ENCODE assay signal across 7 mouse cellular contexts in the genomic region with DNA sequence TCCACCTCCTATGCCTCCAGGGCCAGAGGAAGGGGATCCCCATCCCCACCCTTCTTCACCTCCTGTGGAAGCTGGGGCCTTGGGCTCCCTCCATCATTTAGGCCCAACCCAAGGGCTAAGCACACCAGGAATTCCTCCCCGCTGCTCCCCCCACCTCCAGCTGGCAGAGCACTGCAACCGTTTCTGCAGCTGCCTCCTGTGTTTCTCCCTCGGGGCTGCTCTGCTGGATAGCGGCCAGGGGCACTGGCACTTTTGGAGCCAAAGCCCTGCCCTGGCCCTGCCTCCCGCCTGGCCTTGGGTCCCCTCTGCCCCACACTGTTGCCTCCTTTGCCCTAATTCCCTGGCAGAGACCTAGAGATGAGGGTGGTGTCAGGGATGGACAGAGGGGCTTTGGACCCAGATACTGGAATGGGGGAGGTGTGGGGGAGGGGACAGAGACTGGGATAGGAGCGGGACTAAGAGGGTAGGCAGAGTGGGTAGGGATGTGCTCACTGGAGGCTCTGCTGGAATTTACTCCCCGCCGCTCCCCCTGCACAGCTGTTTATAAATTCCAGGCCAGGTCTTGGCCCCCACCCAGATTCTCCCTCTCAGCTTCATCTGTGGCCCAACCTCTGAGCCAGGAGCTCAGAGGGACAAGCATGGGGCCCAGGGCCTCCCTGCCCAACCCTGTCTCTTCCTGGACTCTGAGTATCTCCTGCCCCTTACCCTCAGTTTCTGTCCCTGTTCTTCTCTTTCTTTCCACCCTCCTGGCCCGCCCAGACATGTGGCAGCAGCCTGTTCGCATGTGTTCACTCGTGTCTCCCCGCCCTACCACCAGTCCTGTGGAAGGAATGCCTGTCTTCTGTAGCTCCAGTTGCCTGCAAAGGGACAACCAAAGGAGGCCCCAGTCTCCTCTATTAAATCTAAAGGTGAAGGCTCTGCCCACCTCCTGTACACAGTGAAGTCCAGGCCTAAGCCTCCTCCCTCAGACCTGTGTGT. TPM values are rescaled to one million over a fixed set of nuclear protein-coding genes. Genes with fewer than 3 reads are reported as not detected.
A peak's percentile ranks its signal among the peaks of the same experiment; 100 is the strongest.
DNase-seq lines count a peak whose midpoint lies in the region; ATAC-seq and TF ChIP-seq lines count a peak whose summit lies in the region.

No protein-coding gene starts in this region.

- no peaks in the 10 kb centered on the region for H3K9me3 ChIP-seq in intestine, embryonic 16.5 days (ENCODE audit: control insufficient read depth, low read length)

- WGBS in intestine, embryonic 16.5 days, result 28% methylated on average over 12 of the region's 12 CpGs
- WGBS in liver, adult 2 months, result 72% methylated on average over 12 of the region's 12 CpGs

- peaks cover 29% of the 10 kb centered on the region for H3K4me1 ChIP-seq in intestine, embryonic 16.5 days (ENCODE audit: control insufficient read depth, insufficient read depth, low read length)
- H3K4me1 ChIP-seq in liver, adult 2 months (ENCODE audit: control insufficient read depth, insufficient read depth, low read length), result no peaks in the 10 kb centered on the region

- in situ Hi-C loops in Patski (cut with MboI; ENCODE audit: low pct_unique_long_range_greater_than_20kb), result no loop called here

- no peak overlapping the region for H3K4me3 ChIP-seq in intestine, embryonic 16.5 days (ENCODE audit: low read length)
- no peak overlapping the region for H3K4me3 ChIP-seq in liver, adult 2 months (ENCODE audit: insufficient read depth, low read depth, low read length)

- peak overlapping the region; percentile 82 for H3K27ac ChIP-seq in intestine, embryonic 16.5 days (ENCODE audit: low read length)
- 0 out of 2 replicates have a peak overlapping the region, but pooled peaks have one; percentile 17 for H3K27ac ChIP-seq in liver, adult 2 months (replicated peaks; ENCODE audit: insufficient read depth, low read depth, low read length)

- peak overlapping the region; percentile 30 for H3K9ac ChIP-seq in intestine, embryonic 16.5 days (ENCODE audit: low read depth, low read length)
- no peak overlapping the region; the same call in 1 of the 2 replicates for H3K9ac ChIP-seq in liver, adult 2 months (ENCODE audit: low read depth, low read length)

- DNase-seq in Patski (ENCODE audit: low read depth, low spot score), result peak; percentile 61
- peak; percentile 87 for DNase-seq in adrenal gland, postnatal 25 days
- peak; percentile 91 to 94 for DNase-seq in gastrocnemius, postnatal 36 days
- no peak for DNase-seq in liver, adult 2 months (ENCODE audit: extremely low read depth, low read depth, low spot score)
- DNase-seq in ovary, adult 18-20 months (ENCODE audit: low spot score), result peak; percentile 94
- no peak for DNase-seq in thymus, adult 18-20 months

- TF ChIP-seq CTCF in Patski (IDR thresholded peaks at IDR 0.05), result no peak
- no peak for TF ChIP-seq CTCF in liver, adult 2 months (IDR thresholded peaks at IDR 0.05; ENCODE audit: low read depth, low read length)

- H3K27me3 ChIP-seq in Patski, result no peaks in the 10 kb centered on the region
- H3K27me3 ChIP-seq in intestine, embryonic 16.5 days (replicated peaks; ENCODE audit: control insufficient read depth, insufficient read depth, low read length), result no peaks in the 10 kb centered on the region
- H3K27me3 ChIP-seq in liver, adult 2 months (ENCODE audit: control insufficient read depth, insufficient read depth, low read length), result no peaks in the 10 kb centered on the region

- H3K36me3 ChIP-seq in intestine, embryonic 16.5 days (ENCODE audit: control insufficient read depth, insufficient read depth, low read length), result peaks cover 5% of the 10 kb centered on the region; the same call in 1 of the 2 replicates
- H3K36me3 ChIP-seq in liver, adult 2 months (ENCODE audit: control insufficient read depth, insufficient read depth, low read length), result no peaks in the 10 kb centered on the region

- TF ChIP-seq POLR2A in liver, adult 2 months (IDR thresholded peaks at IDR 0.05; ENCODE audit: extremely low read depth, insufficient read depth, low read length), result no peak

- CTCF ChIA-PET in Patski (lab: Charles Lee), result interaction anchor here (0.8 to 2.1 kb wide), 4 partner anchors 12 to 19 kb away, joined by 3 to 9 read pairs (median 4); no protein-coding TSS in a partner anchor

- ATAC-seq in Patski, result peak; percentile 76
- ATAC-seq in intestine, embryonic 16.5 days, result peak; percentile 78

- intact Hi-C loops in gastrocnemius, postnatal 36 days (cut with DNase I), result no loop called here

- no peaks in the 10 kb centered on the region for H3K79me2 ChIP-seq in liver, adult 2 months (ENCODE audit: control insufficient read depth, insufficient read depth, low read length)

- POLR2A ChIA-PET in Patski (lab: Charles Lee), result interaction anchor here (0.6 to 1.1 kb wide), 2 partner anchors 11 to 12 kb away, joined by 3 read pairs; no protein-coding TSS in a partner anchor

- H3K4me2 ChIP-seq in intestine, embryonic 16.5 days (ENCODE audit: low read depth, low read length), result peak overlapping the region; percentile 13

RNA-seq across cellular contexts. Expression of a gene that starts 4.8 kb away (rescaled TPM):
- 63.0 TPM for polyA plus RNA-seq in Patski (2021)
- 38.3 and 41.0 TPM in 2 replicates for total RNA-seq in adrenal gland, postnatal 25 days (2021)
- total RNA-seq in gastrocnemius, postnatal 36 days (2021), result 10 to 100 TPM; 40.8 to 47.9 TPM
- 48.1 and 50.9 TPM in 2 replicates for polyA plus RNA-seq in intestine, embryonic 16.5 days (2015; fragmentation: Nextera tagmentation; extraction: Ambion mirVana)
- 1.0 and 1.4 TPM in 2 replicates for total RNA-seq in liver, adult 2 months (2014; rRNA removed)
- 1.6 and 1.7 TPM in 2 replicates for polyA plus RNA-seq in liver, adult 2 months (2012; rRNA removed)

RNA-seq across cellular contexts. Expression of a gene that starts 16.7 kb away (rescaled TPM):
- polyA plus RNA-seq in Patski (2021), result 160 TPM
- total RNA-seq in adrenal gland, postnatal 25 days (2021), result 174 TPM in 2 replicates
- 10 to 100 TPM; 81.3 to 97.1 TPM for total RNA-seq in gastrocnemius, postnatal 36 days (2021)
- 153 and 156 TPM in 2 replicates for polyA plus RNA-seq in intestine, embryonic 16.5 days (2015; fragmentation: Nextera tagmentation; extraction: Ambion mirVana)
- total RNA-seq in liver, adult 2 months (2014; rRNA removed), result 57.3 and 59.6 TPM in 2 replicates
- 65.2 and 69.5 TPM in 2 replicates for polyA plus RNA-seq in liver, adult 2 months (2012; rRNA removed)

RNA-seq across cellular contexts. Expression of a gene that starts 40.4 kb away (rescaled TPM):
- 96.2 TPM for polyA plus RNA-seq in Patski (2021)
- total RNA-seq in adrenal gland, postnatal 25 days (2021), result 156 and 160 TPM in 2 replicates
- 1,000 to 10,000 TPM; 1,487 to 1,586 TPM for total RNA-seq in gastrocnemius, postnatal 36 days (2021)
- 646 and 660 TPM in 2 replicates for polyA plus RNA-seq in intestine, embryonic 16.5 days (2015; fragmentation: Nextera tagmentation; extraction: Ambion mirVana)
- total RNA-seq in liver, adult 2 months (2014; rRNA removed), result 67.9 and 68.1 TPM in 2 replicates
- polyA plus RNA-seq in liver, adult 2 months (2012; rRNA removed), result 250 and 292 TPM in 2 replicates

Comparison
In these comparisons a context has a peak if more than half of its experiments do, and no peak if none do; other contexts are left out.
1. DNase-seq: peak in Patski (single experiment), adrenal gland, postnatal 25 days (single experiment), gastrocnemius, postnatal 36 days (2 of 2) and ovary, adult 18-20 months (single experiment); none in liver, adult 2 months (single experiment) and thymus, adult 18-20 months (0 of 2).
2. RNA of a gene that starts 4.8 kb away (total RNA-seq): 40.8 to 47.9 TPM in gastrocnemius, postnatal 36 days and 38.3 to 41.0 TPM in adrenal gland, postnatal 25 days; 1.0 to 1.4 TPM in liver, adult 2 months; every median in the first group is over 10 times any median in the second.